Mouse (Mus musculus) myocyte (in vitro differentiated cells): ENCODE data around the gene Cd300ld4.

ENCODE experiments used
- CEBPB ChIP-seq: IDR thresholded peaks from 2 replicates; pipeline ENCODE4 v1.6.1; 2011; ENCODE audit warnings: mild to moderate bottlenecking, moderate library complexity; ENCODE audit not compliant: poor library complexity, insufficient read depth, severe bottlenecking
- MYOG ChIP-seq, 3 experiments: IDR thresholded peaks; one replicate each; pipeline ENCODE4 v1.6.1; 2011; ENCODE audit warnings: control low read depth in 2 of 3, low read depth in 2 of 3, mild to moderate bottlenecking in 2 of 3; ENCODE audit not compliant: insufficient read length in 2 of 3, control insufficient read depth in 1 of 3, insufficient read depth in 1 of 3
- POLR2A ChIP-seq: IDR thresholded peaks from one replicate; pipeline ENCODE4 v1.6.1; 2011; ENCODE audit warnings: low read depth, mild to moderate bottlenecking, control low read depth, moderate library complexity; ENCODE audit not compliant: insufficient read length

DNA sequence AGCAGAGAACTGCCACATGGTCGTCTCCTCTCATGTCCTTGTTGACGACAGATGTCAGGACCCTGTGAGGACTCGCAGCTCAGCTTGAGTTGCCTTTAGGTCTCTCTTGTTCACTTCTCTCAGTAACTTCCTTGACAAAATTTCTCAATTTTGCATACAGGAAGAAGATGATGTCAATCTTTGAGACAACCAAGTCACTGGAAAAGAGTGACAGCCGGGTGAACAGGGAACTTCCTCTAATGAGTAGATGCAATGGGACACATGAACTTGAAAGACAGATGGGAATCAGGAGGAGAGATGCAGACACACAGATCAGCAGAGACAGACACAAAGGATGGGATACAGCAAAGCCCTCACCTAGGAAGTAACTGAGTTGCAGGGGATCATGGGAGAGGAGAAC is 37.0 kb downstream of the Cd300ld4 start, which contains the start of gene Cd300ld:
- TF ChIP-seq MYOG (IDR thresholded peaks at IDR 0.05; ENCODE audit: control insufficient read depth in 1 of 3, insufficient read depth in 1 of 3, insufficient read length in 2 of 3, low read depth in 2 of 3) (no peak), POLR2A (no peak), CEBPB (no peak)
